Mouse (Mus musculus) gastrocnemius, adult 18-20 months (tissue): ENCODE data around the gene Slc28a1. TPM values are rescaled to one million over a fixed set of nuclear protein-coding genes. Genes with fewer than 3 reads are reported as not detected.

Experiments
- DNase-seq: peaks from one replicate; pipeline ENCODE4 v3.0.0; 2021; ENCODE audit warnings: low spot score
- total RNA-seq, 2 experiments: library from RNA; stranded (reverse); gene quantifications; 2 replicates each; pipeline ENCODE4 v1.2.3; 2021

Gene Slc28a1
- total RNA-seq, 2 experiments from 2014 or later, result 0.25 to 0.40 TPM

- peak; percentile 58 for DNase-seq
Observed at GRCm38 (mm10) chr7:81212261-81212681, 97.7 kb downstream of the Slc28a1 start.

- DNase-seq, result peak; percentile 97
Observed at GRCm38 (mm10) chr7:81212697-81213346, 98.2 kb downstream of the Slc28a1 start.

GRCm38 (mm10) chr7:81213347-81214152 is 99.0 kb downstream of the Slc28a1 start, which contains the start of gene Pde8a:
TSS of gene Pde8a (plus strand) at chr7:81213596.
- no peak for DNase-seq

GRCm38 (mm10) chr7:81214153-81214907 is 99.7 kb downstream of the Slc28a1 start:
- DNase-seq, result no peak

GRCm38 (mm10) chr7:81215950-81216349 is 101.4 kb downstream of the Slc28a1 start:
- no peak for DNase-seq

GRCm38 (mm10) chr7:81219321-81219720 is 104.7 kb downstream of the Slc28a1 start:
- DNase-seq, result no peak

Other genes with a start within 250 kb of the Slc28a1 start
- gene Wdr73, start 213.5 kb upstream of the Slc28a1 start, total RNA-seq, result 1 to 10 TPM; 3.1 to 3.3 TPM
- 10 to 100 TPM in 1 of 2 experiments, 1 to 10 TPM in 1; 3.8 to 10.7 TPM for gene Nmb, start 209.7 kb upstream of the Slc28a1 start, total RNA-seq
- 10 to 100 TPM; 25.1 to 29.4 TPM for gene Sec11a, start 167.0 kb upstream of the Slc28a1 start, total RNA-seq
- gene Zfp592, start 121.1 kb upstream of the Slc28a1 start, total RNA-seq, result 10 to 100 TPM; 15.2 to 15.5 TPM
- gene Alpk3, start 57.2 kb upstream of the Slc28a1 start, total RNA-seq, result 100 to 1,000 TPM; 286 to 347 TPM
- gene Pde8a, start 98.8 kb downstream of the Slc28a1 start, total RNA-seq, result 10 to 100 TPM; 13.2 to 13.8 TPM
- gene Rps17, start 230.5 kb downstream of the Slc28a1 start, total RNA-seq, result 100 to 1,000 TPM; 798 to 844 TPM